Mouse (Mus musculus) lung, postnatal 14 days (tissue): ENCODE results near the gene Rtp3.

Experiments
- DNase-seq: peaks from one replicate; pipeline ENCODE4 v3.0.0; 2021

Rtp3 gene

GRCm38 (mm10) chr9:110965910-110966231 lies 24.5 kb downstream of the Rtp3 start:
- DNase-seq: no peak

- DNase-seq: no peak
These were observed 25.1 kb downstream of the Rtp3 start for GRCm38 (mm10) chr9:110965062-110965909.

- no peak for DNase-seq
These were observed 26.7 kb downstream of the Rtp3 start for GRCm38 (mm10) chr9:110963566-110964115.

DNA sequence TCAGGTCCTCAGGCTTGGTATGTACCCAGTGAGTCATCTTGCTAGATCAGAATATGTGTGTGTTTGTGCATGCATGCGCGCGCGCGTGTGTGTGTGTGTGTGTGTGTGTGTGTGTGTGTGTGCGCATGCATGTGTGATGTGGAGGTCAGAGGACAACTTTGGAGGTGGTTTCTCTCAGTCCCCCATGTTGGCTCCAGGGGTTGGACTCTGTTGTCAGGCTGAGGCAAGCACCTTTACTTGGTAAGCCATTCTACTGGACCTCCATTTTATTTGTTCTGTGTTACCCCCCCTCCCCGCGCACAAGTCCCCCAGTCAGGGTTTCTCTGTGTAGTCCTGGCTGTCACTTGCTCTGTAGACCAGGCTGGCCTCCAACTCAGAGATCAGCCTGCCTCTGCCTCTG lies 29.0 kb downstream of the Rtp3 start:
- DNase-seq: no peak

DNA sequence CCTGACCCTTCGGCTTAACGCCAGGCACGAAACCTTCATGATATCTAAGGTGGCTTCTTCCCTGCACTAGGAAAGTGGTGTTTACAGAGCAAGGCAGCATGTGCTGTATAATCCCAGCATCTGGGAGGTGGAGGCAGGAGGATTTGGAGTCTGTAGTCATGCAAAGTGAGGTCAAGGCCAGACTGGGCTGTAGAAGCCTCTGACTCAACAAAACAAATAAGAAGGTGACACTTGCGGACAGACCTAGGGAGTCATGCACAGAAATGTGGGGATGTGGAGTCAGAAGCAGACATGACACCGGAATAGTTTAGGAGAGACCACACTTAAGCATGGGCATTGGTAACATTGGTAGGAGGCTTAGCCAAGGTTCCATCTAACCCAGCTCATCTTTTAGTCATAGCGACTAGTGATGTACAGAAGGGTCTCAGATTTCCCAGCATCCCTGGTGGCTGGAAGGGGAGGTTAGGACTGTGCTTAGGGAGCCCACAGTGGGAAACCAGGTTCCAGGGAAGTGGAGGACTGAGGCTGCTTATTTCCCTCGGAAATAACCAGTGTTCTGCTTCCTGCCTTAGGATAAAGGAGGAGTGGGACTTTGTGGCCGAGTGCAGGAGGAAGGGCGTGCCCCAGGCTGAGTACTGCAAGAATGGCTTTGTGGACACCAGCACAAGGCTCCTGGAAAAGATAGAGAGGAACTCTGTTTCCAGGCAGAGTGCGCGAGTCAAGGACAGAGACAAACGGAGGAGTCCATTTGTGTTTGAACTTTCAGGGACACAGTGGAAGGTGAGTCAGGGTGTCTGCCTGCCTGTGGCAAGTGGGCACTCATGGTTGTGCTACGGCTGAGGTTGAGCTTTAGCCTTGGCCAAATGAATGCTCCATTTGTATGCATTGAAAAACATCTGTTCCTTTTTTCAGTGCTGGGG lies 29.9 kb downstream of the Rtp3 start:
- no peak for DNase-seq

DNA sequence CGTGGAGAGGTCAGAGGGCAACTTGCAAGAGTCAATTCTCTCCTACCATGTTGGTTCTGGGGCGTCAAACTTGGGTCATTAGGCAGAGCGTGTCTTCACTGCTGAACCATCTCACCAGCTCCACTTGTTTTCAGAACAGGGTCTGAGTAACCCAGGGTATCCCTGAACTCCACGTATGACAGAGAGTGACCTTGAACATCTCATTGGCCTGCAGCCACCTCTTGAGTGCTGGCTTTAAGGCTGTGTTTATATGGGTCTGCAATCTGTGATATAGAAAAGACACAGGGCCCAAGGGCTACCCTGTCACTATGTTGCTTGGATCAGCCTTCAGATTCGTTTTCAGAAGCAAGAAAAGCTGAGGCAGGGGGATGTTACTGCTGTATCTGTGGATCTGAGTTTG lies 30.7 kb downstream of the Rtp3 start:
- DNase-seq: no peak

DNA sequence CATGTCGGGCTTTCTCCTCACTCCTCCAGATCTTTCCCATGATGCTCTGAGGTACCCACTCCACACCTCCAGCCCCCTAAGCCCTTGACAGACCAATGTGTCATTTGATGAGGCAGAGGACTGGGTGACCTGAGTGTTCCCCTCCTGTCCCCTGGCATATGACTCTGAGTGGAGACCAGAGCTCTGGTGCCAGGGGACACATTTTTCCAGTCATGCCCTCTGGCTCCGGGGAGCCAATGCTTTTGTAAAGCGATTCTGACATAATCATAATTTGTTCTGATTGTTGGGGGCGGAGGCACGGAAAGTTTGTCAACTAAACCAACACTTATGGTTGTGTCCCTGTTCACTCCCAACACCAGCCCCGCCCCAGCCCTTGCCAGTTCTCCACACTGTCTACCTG lies 34.4 kb downstream of the Rtp3 start:
- DNase-seq: no peak

DNA sequence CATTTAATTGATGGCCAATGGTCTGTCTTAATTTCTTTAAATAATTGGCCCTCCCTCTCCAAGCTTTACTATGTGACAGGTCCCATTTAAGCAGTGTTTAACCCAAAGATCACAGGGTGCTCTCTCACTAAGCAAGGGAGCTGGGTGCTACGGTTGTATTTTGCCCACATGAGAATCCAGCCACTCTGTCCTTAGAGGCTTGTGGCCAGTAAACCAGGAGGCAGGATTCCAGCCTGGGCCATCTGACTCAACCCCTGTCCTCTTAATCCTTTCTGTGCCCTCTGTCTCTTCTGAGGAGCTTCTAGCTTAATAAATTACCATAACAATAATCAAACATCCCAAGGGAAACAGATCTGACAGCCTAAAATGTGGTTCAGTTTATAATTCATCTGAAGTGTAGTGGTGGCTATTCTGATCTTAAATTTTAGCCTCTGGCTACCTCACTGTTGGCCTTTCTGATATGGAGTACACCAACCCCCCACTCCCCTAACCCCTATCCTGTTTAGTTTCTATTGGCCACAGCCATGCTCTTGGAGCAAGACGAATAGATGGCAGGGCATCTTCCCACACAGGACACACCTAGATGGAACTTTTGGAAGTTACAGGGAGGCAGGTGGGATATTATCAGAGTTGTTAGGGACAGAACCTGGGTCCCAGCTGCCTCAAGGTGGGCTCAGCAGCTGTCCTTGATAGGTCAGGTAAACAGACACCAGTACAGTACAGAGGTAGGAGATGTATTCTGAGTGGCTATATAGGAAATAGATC lies 35.5 kb downstream of the Rtp3 start:
- DNase-seq: no peak

GRCm38 (mm10) chr9:110953550-110954461 lies 36.6 kb downstream of the Rtp3 start:
- DNase-seq: peak; percentile 84

GRCm38 (mm10) chr9:110952931-110953549 lies 37.3 kb downstream of the Rtp3 start:
- no peak for DNase-seq

GRCm38 (mm10) chr9:110952398-110952797 lies 38.0 kb downstream of the Rtp3 start:
- DNase-seq: no peak

DNA sequence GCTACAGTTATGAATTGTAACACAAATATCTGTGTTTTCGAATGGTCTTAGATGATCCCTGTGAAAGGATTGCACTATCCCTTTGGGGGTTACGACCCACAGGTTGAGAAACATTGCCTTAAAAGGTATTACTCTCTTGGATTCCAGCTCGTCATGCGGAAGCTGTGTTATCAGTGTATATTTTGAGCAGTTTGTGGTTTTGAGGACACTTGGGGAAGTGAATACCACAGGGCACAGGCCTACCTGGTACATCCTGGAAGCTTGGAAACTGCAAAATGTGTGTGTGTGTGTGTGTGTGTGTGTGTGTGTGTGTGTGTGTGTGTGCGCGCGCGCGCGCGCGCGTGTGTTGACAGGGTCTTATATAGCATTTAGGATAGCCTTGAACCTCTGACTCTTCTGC lies 38.5 kb downstream of the Rtp3 start:
- no peak for DNase-seq

DNA sequence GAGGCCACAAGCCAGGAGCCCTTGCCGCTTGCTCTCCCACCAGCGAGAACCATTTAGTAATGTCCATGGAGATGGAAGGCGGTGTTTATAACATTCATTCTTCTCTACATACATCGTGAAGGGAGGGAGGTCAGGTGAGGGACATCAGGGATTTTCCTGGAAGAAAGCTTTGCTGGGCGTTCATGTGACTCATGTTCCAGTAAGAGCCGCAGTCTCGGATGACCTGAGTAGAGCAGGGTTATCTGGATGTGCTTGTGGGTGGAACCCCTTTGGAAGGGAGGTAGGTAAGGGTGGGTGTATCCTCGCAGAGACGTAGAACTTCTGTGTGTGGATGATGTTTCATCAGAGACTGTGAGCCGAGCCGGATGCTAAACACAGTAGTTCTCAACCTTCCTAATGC lies 39.0 kb downstream of the Rtp3 start, which contains the start of gene Lrrc2:
Lrrc2 (plus strand) TSS at position 149 of the 400 bp plus-strand sequence.
- no peak for DNase-seq

GRCm38 (mm10) chr9:110950109-110950508 lies 40.3 kb downstream of the Rtp3 start:
- no peak for DNase-seq

GRCm38 (mm10) chr9:110948813-110949310 lies 41.5 kb downstream of the Rtp3 start:
- DNase-seq: no peak

GRCm38 (mm10) chr9:110947900-110948299 lies 42.5 kb downstream of the Rtp3 start:
- no peak for DNase-seq

GRCm38 (mm10) chr9:110947261-110947661 lies 43.1 kb downstream of the Rtp3 start:
- DNase-seq: no peak

- DNase-seq: no peak
These were observed 43.8 kb downstream of the Rtp3 start for GRCm38 (mm10) chr9:110946548-110947044.

DNA sequence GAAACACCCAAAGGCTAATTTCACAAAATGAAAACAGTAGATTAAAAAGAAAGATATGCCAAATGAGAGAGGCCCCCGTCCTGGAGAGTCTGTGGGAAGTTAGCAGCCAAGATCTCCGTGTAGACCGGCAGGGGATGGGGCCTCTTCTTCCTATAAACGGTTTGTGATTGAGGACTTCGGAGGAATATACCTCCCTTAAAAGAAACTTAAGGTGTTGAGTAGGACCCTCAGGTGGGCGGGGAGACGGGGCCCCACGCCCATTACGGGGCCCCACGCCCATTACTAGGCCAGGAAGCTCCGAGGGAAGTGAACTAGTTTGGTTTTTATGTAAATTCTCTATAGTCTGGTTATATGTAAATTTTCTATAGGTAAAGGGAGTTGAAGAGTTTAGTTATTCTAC lies 44.5 kb downstream of the Rtp3 start, which contains the start of gene Tdgf1:
Tdgf1 (minus strand) TSS at position 233 of the 400 bp plus-strand sequence.
- DNase-seq: no peak

GRCm38 (mm10) chr9:110945343-110945742 lies 45.0 kb downstream of the Rtp3 start:
- DNase-seq: no peak

- peak; percentile 35 for DNase-seq
These were observed 46.1 kb downstream of the Rtp3 start for GRCm38 (mm10) chr9:110944265-110944664.
